Mouse (Mus musculus): ENCODE results near the gene Krt19. TPM values are rescaled to one million over a fixed set of nuclear protein-coding genes. Genes with fewer than 3 reads are reported as not detected.

Gene Krt19
- polyA plus RNA-seq (2016; fragmentation: Nextera tagmentation; extraction: Ambion mirVana), result 11.1 and 13.9 TPM in 2 replicates

DNA sequence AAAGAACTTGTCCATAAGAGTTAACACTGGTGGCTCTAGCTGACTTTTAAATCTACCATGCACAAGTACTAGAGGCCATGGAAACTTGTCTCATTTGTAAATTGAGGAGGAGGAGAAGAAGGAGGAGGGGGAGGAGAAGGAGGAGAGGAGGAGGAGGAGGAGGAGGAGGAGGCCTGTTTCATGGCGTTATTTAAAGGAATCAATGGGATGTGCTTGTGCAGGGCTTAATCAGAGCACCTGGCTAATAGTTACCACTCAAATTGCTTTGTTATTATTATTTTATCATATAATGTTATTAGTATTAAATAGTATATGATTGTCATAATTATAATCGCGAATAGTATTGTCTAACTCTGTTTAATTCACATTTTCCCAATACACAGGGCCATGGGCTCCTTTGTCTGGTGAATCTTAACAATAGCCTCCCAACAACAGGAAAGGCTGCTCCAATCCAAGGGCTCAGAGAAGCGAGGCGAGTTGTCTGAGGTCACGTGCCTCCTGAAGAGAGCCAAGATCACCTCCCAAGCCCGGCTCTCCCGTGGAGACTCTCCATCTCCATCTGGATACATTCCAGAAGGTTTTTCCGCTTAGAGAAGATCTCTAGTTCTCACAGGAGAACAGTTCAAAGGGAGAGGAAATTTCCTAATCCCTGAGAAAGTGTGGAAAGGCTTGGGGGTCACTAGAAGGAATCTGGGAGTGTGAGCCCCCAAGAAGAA, at the start of gene Krt19:
TSS of gene Krt19 (minus strand) at position 51 of the 716 bp plus-strand sequence.
- H3K9me3 ChIP-seq (replicated peaks), result no peaks in the 10 kb centered on the region
- peaks cover 38% of the 10 kb centered on the region for H3K27me3 ChIP-seq (ENCODE audit: low read depth, poor library complexity, severe bottlenecking)
- H3K4me1 ChIP-seq, result peaks cover 28% of the 10 kb centered on the region
- no peaks in the 10 kb centered on the region for H3K36me3 ChIP-seq
- WGBS, result 59% methylated on average over 9 of the region's 9 CpGs
- DNase-seq (ENCODE audit: low spot score), result no peak
- no peak within 1 kb of the TSS for H3K4me3 ChIP-seq
- no peak within 1 kb of the TSS for H3K27ac ChIP-seq

DNA sequence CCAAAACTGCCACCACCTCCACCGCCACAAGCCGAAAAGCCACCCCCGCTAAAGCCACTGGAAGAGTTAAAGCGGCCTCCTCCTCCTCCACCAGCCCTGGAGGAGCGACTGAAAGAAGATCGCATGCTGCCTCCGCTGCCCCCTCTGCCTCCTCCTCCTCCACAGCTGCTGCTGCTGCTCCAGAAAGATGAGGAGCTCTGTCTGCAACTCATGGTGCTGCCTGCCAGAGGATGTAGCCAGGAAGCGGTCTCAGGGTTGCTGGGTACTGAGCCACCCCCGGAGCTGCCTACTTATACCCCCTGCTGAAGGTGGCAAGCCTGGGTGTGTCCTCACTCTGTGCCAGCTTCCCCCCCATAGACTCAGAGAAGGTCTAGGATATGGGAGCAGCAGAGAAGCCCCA, 44.5 kb upstream of the Krt19 start, which contains the start of gene Krt9:
TSS of gene Krt9 (minus strand) at position 255 of the 400 bp plus-strand sequence.
- no peak within 1 kb of the TSS for H3K4me3 ChIP-seq
- no peaks in the 10 kb centered on the region for H3K27me3 ChIP-seq (ENCODE audit: low read depth, poor library complexity, severe bottlenecking)
- no peak for DNase-seq (ENCODE audit: low spot score)
- H3K36me3 ChIP-seq, result no peaks in the 10 kb centered on the region
- WGBS, result 37% methylated on average over 9 of the region's 9 CpGs
- H3K27ac ChIP-seq, result no peak within 1 kb of the TSS
- no peaks in the 10 kb centered on the region for H3K9me3 ChIP-seq (replicated peaks)
- H3K4me1 ChIP-seq, result peaks cover 6% of the 10 kb centered on the region; the same call in 1 of the 2 replicates

- Histone ChIP-seq H3K4me1 (peaks cover 6% of the 10 kb centered on the region; the same call in 1 of the 2 replicates), H3K9me3 (replicated peaks) (no peaks in the 10 kb centered on the region), H3K27me3 (ENCODE audit: low read depth, poor library complexity, severe bottlenecking) (no peaks in the 10 kb centered on the region), H3K4me3 (no peak overlapping the region), H3K27ac (no peak overlapping the region), H3K36me3 (no peaks in the 10 kb centered on the region)
- no peak for DNase-seq (ENCODE audit: low spot score)
- WGBS, result 95% methylated on average over 3 of the region's 3 CpGs
These were observed 43.4 kb upstream of the Krt19 start for GRCm38 (mm10) chr11:100191820-100192219.

- no peaks in the 10 kb centered on the region for H3K9me3 ChIP-seq (replicated peaks)
- 92% methylated on average over 8 of the region's 8 CpGs for WGBS
- no peak overlapping the region for H3K27ac ChIP-seq
- H3K4me3 ChIP-seq, result no peak overlapping the region
- H3K27me3 ChIP-seq (ENCODE audit: low read depth, poor library complexity, severe bottlenecking), result no peaks in the 10 kb centered on the region
- no peaks in the 10 kb centered on the region for H3K36me3 ChIP-seq
- H3K4me1 ChIP-seq, result no peaks in the 10 kb centered on the region
- no peak for DNase-seq (ENCODE audit: low spot score)
These were observed 38.3 kb upstream of the Krt19 start for GRCm38 (mm10) chr11:100186736-100187135.

- no peak for DNase-seq (ENCODE audit: low spot score)
- no peaks in the 10 kb centered on the region for H3K36me3 ChIP-seq
- H3K27ac ChIP-seq, result no peak overlapping the region
- no peaks in the 10 kb centered on the region for H3K9me3 ChIP-seq (replicated peaks)
- no peak overlapping the region for H3K4me3 ChIP-seq
- 83% methylated on average over 7 of the region's 7 CpGs for WGBS
- H3K4me1 ChIP-seq, result no peaks in the 10 kb centered on the region
- H3K27me3 ChIP-seq (ENCODE audit: low read depth, poor library complexity, severe bottlenecking), result no peaks in the 10 kb centered on the region
These were observed 33.3 kb upstream of the Krt19 start for GRCm38 (mm10) chr11:100181725-100182124.

DNA sequence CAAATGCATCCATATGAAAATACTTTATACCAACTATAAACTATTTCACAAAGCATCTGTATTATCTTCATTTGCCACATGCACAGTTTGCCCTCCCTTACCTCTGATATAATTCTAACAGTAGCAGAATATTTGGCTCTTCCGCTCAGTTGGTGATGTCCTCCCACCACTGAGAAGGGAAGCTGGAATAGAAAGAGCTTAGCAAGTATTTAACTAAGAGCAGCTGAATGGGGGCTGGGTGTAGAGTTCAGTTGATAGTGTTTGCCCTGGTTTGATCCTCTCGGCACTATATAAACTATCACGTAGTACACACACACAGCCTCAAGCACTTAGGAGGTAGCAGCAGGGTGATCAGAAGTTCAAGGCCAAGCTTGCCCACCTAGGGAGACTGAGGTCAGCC, 30.8 kb upstream of the Krt19 start:
- 89% methylated on average over 3 of the region's 3 CpGs for WGBS
- H3K27me3 ChIP-seq (ENCODE audit: low read depth, poor library complexity, severe bottlenecking), result no peaks in the 10 kb centered on the region
- no peak overlapping the region for H3K4me3 ChIP-seq

DNA sequence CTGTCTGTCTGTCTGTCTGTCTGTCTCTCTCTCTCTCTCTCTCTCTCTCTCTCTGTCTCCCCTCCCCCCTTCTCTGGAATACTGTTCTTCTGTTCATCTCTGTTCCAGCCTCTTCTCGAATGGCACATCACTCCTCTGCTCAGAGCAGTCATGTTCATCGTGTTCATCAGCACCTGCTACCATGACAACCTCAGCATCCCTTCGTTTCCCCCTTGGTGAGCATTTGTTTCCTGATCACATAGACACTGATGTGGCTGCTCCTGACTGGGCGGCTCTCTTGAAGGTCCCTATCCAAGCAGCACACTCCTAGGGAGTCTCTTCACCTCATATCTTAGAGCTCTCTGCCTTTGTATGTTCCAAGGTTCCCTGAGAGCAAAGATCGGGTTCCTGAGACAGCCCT, 29.8 kb upstream of the Krt19 start:
- no peaks in the 10 kb centered on the region for H3K4me1 ChIP-seq
- DNase-seq (ENCODE audit: low spot score), result no peak
- H3K27me3 ChIP-seq (ENCODE audit: low read depth, poor library complexity, severe bottlenecking), result no peaks in the 10 kb centered on the region
- H3K27ac ChIP-seq, result no peak overlapping the region
- no peaks in the 10 kb centered on the region for H3K9me3 ChIP-seq (replicated peaks)
- WGBS, result 83% methylated on average over 5 of the region's 5 CpGs
- H3K4me3 ChIP-seq, result no peak overlapping the region
- no peaks in the 10 kb centered on the region for H3K36me3 ChIP-seq

More for the DNA sequence above, 30.8 kb upstream of the Krt19 start:
- Histone ChIP-seq H3K4me1 (no peaks in the 10 kb centered on the region), H3K27ac (no peak overlapping the region), H3K36me3 (no peaks in the 10 kb centered on the region), H3K9me3 (replicated peaks) (no peaks in the 10 kb centered on the region)
- no peak for DNase-seq (ENCODE audit: low spot score)

GRCm38 (mm10) chr11:100176791-100177190, 28.3 kb upstream of the Krt19 start:
- no peak overlapping the region for H3K27ac ChIP-seq
- WGBS, result 45% methylated on average over 9 of the region's 9 CpGs
- no peak for DNase-seq (ENCODE audit: low spot score)
- H3K9me3 ChIP-seq (replicated peaks), result no peaks in the 10 kb centered on the region
- no peaks in the 10 kb centered on the region for H3K36me3 ChIP-seq
- H3K4me1 ChIP-seq, result no peaks in the 10 kb centered on the region
- H3K4me3 ChIP-seq, result no peak overlapping the region
- no peaks in the 10 kb centered on the region for H3K27me3 ChIP-seq (ENCODE audit: low read depth, poor library complexity, severe bottlenecking)

GRCm38 (mm10) chr11:100168765-100169762, 20.6 kb upstream of the Krt19 start:
- no peaks in the 10 kb centered on the region for H3K9me3 ChIP-seq (replicated peaks)
- H3K36me3 ChIP-seq, result no peaks in the 10 kb centered on the region
- DNase-seq (ENCODE audit: low spot score), result peak; percentile 91
- H3K27ac ChIP-seq, result peak overlapping the region; percentile 47
- peaks cover 23% of the 10 kb centered on the region for H3K4me1 ChIP-seq
- no peak overlapping the region for H3K4me3 ChIP-seq
- no peaks in the 10 kb centered on the region for H3K27me3 ChIP-seq (ENCODE audit: low read depth, poor library complexity, severe bottlenecking)
- WGBS, result 36% methylated on average over 14 of the region's 14 CpGs

- Histone ChIP-seq H3K36me3 (no peaks in the 10 kb centered on the region), H3K4me1 (peaks cover 25% of the 10 kb centered on the region), H3K9me3 (replicated peaks) (no peaks in the 10 kb centered on the region), H3K27me3 (ENCODE audit: low read depth, poor library complexity, severe bottlenecking) (no peaks in the 10 kb centered on the region), H3K27ac (peak overlapping the region; percentile 31), H3K4me3 (no peak overlapping the region)
- no peak for DNase-seq (ENCODE audit: low spot score)
- WGBS, result 73% methylated on average over 8 of the region's 8 CpGs
These were observed 19.6 kb upstream of the Krt19 start for GRCm38 (mm10) chr11:100168071-100168470.

DNA sequence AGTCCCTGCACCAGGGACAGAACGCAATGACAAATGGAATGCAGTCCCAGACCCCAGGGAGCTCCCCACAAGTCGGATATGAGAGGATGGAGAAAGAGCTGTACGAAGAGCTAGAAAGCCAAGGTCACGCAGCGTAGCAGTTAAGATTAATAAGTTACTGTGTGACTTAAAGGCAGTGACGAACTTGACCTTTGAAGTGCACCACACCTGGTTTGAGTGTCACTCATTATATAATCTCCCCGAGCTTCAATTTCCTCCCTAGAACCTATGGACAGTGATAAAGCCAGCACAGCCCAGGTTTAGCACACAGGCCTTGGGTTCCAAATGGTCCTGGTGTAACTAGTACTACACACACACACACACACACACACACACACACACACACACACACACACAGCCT, 15.9 kb upstream of the Krt19 start:
- DNase-seq (ENCODE audit: low spot score), result no peak
- Histone ChIP-seq H3K27ac (peak overlapping the region; percentile 30; the same call in 1 of the 2 replicates), H3K4me3 (no peak overlapping the region), H3K4me1 (peaks cover 25% of the 10 kb centered on the region), H3K27me3 (ENCODE audit: low read depth, poor library complexity, severe bottlenecking) (no peaks in the 10 kb centered on the region), H3K9me3 (replicated peaks) (no peaks in the 10 kb centered on the region), H3K36me3 (no peaks in the 10 kb centered on the region)
- 61% methylated on average over 7 of the region's 7 CpGs for WGBS

DNA sequence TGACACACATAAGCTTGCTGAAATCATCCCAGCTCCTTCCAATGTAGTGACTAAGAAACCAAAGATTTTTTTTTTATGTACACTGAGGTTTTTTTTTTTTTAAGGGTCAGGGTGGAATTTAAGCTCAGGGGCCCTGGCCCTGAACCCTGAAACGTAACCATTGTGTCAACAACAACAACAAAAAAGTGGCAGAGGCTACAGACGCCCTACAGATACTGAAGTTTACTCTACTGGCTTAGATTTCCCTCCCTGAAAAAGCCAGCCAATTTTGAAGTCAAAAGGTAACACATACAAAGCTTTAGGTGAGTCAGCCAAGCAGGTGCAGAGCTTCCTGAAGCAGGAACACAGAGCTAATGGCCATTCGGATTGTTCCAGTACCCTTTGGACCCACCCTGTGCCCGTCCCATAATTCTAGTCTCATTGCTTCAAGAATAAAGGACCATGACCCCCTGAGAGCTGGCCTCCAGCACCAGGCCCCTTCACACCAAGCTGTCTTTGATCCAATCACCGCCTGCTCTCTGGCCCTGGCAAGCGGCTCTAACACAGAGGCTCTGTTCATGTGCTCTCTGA, 9.5 kb upstream of the Krt19 start:
- H3K9me3 ChIP-seq (replicated peaks), result no peaks in the 10 kb centered on the region
- no peaks in the 10 kb centered on the region for H3K36me3 ChIP-seq
- no peaks in the 10 kb centered on the region for H3K27me3 ChIP-seq (ENCODE audit: low read depth, poor library complexity, severe bottlenecking)
- no peak overlapping the region for H3K27ac ChIP-seq
- peaks cover 4% of the 10 kb centered on the region for H3K4me1 ChIP-seq
- WGBS, result 60% methylated on average over 6 of the region's 6 CpGs
- no peak overlapping the region for H3K4me3 ChIP-seq
- DNase-seq (ENCODE audit: low spot score), result no peak

Data from limb, embryonic 10.5 days (tissue).